Mouse (Mus musculus) liver, adult 2 months (tissue): ENCODE measurements around the gene Snx3.

Experiments
- CTCF ChIP-seq: fragments of 200-500 bp; IDR thresholded peaks from 2 replicates; pipeline ENCODE4 v1.5.1; 2011; ENCODE audit warnings: low read depth, low read length, control low read depth
- POLR2A ChIP-seq: fragments of 200-500 bp; IDR thresholded peaks from 2 replicates; pipeline ENCODE4 v1.6.1; 2011; ENCODE audit warnings: low read length, control low read depth; ENCODE audit not compliant: insufficient read depth; ENCODE audit errors: extremely low read depth

DNA sequence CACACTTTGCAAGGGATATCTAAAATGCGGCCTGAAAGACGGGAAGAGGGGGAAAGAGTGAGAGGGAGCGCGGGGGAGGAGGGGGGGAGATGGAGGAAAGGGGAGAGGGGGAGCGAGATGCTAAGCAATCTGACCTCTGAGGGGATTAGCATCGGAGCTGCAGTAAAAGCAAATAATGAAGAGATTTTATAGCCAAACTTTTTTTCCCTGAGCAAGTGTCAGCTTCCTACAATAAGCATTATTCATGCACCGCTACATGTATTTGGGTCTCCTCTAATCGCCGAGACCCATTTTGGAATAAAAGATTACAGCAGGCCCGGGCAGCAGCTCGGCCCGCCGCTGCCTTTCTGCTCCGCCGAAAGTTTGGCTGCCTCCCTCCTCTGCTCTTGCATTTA, 76.4 kb downstream of the Snx3 start:
- no peak for TF ChIP-seq CTCF
- TF ChIP-seq POLR2A, result no peak
